Mouse (Mus musculus) testis, adult 2 months (tissue): ENCODE measurements around the gene Kirrel3.

ENCODE experiments used
- CTCF ChIP-seq: fragments of 200-500 bp; IDR thresholded peaks from 2 replicates; pipeline ENCODE4 v1.5.1; 2012; ENCODE audit warnings: low read depth, mild to moderate bottlenecking, inconsistent platforms, low read length, moderate library complexity; ENCODE audit not compliant: control insufficient read depth, insufficient read depth, insufficient replicate concordance
- POLR2A ChIP-seq: fragments of 200-500 bp; IDR thresholded peaks from 2 replicates; pipeline ENCODE4 v1.6.1; 2012; ENCODE audit warnings: low read depth, mild to moderate bottlenecking, inconsistent platforms, low read length, moderate library complexity; ENCODE audit not compliant: control insufficient read depth

DNA sequence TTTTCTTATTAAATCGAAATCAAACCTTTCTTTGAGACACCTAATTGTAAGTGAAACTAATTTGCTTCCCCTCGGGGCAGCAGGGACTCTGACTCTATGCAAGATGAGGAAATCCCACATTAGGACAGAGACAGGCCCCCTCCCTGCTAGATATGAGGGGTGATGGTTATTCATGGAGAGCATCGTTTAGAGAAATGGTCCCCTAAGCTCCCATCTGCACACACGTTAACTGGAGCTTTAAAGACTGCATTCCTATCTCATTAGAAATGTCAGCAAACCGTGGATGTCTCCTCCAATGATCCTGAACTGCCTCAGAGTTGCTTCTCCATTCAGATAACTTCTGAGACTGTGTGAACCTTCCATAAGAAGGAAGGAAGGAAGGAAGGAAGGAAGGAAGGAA lies 273.2 kb downstream of the Kirrel3 start:
- no peak for TF ChIP-seq CTCF
- TF ChIP-seq POLR2A = no peak
